Mouse (Mus musculus) thymus, adult 2 months (tissue): ENCODE measurements around the gene Gsx2.

ENCODE experiments used
- CTCF ChIP-seq: fragments of 200-500 bp; IDR thresholded peaks from 2 replicates; pipeline ENCODE4 v1.5.1; 2012; ENCODE audit warnings: mild to moderate bottlenecking, control low read depth, low read length, moderate library complexity, borderline replicate concordance; ENCODE audit not compliant: control insufficient read depth, poor library complexity, insufficient read depth; ENCODE audit errors: extremely low read depth
- POLR2A ChIP-seq: fragments of 200-500 bp; IDR thresholded peaks from 2 replicates; pipeline ENCODE4 v1.6.1; 2012; ENCODE audit warnings: mild to moderate bottlenecking, low read length, control low read depth, moderate library complexity; ENCODE audit not compliant: control insufficient read depth, poor library complexity, insufficient read depth; ENCODE audit errors: extremely low read depth

- no peak for TF ChIP-seq POLR2A
- TF ChIP-seq CTCF: no peak
Observed at GRCm38 (mm10) chr5:75077051-75077380, 1.6 kb downstream of the Gsx2 start.
